Mouse (Mus musculus): ENCODE measurements around the gene Satb2. TPM values are rescaled to one million over a fixed set of nuclear protein-coding genes. Genes with fewer than 3 reads are reported as not detected.

Satb2 gene
- total RNA-seq, 4 experiments from 2014 or later: 0.16 to 0.59 (median 0.18) TPM

GRCm38 (mm10) chr1:56933821-56934220 is 44.6 kb downstream of the Satb2 start:
- DNase-seq (ENCODE audit: low spot score in 2 of 2): no peak

GRCm38 (mm10) chr1:56930096-56930495 is 48.4 kb downstream of the Satb2 start:
- DNase-seq (ENCODE audit: low spot score in 2 of 2): no peak

- no peak for DNase-seq (ENCODE audit: low spot score in 2 of 2)
Observed at GRCm38 (mm10) chr1:56928731-56929130, 49.7 kb downstream of the Satb2 start.

- DNase-seq (ENCODE audit: low spot score in 2 of 2): no peak
Observed at GRCm38 (mm10) chr1:56920472-56920871, 58.0 kb downstream of the Satb2 start.

GRCm38 (mm10) chr1:56914279-56914678 is 64.2 kb downstream of the Satb2 start:
- no peak for DNase-seq (ENCODE audit: low spot score in 2 of 2)

GRCm38 (mm10) chr1:56900706-56901287 is 77.7 kb downstream of the Satb2 start:
- no peak for DNase-seq (ENCODE audit: low spot score in 2 of 2)

- no peak for DNase-seq (ENCODE audit: low spot score in 2 of 2)
Observed at GRCm38 (mm10) chr1:56900187-56900586, 78.3 kb downstream of the Satb2 start.

GRCm38 (mm10) chr1:56898606-56899396 is 79.6 kb downstream of the Satb2 start:
- no peak for DNase-seq (ENCODE audit: low spot score in 2 of 2)

GRCm38 (mm10) chr1:56897492-56898180 is 80.8 kb downstream of the Satb2 start:
- no peak for DNase-seq (ENCODE audit: low spot score in 2 of 2)

- DNase-seq (ENCODE audit: low spot score in 2 of 2): no peak
Observed at GRCm38 (mm10) chr1:56896670-56897069, 81.8 kb downstream of the Satb2 start.

- DNase-seq (ENCODE audit: low spot score in 2 of 2): no peak
Observed at GRCm38 (mm10) chr1:56892766-56893165, 85.7 kb downstream of the Satb2 start.

- no peak for DNase-seq (ENCODE audit: low spot score in 2 of 2)
Observed at GRCm38 (mm10) chr1:56888939-56889338, 89.5 kb downstream of the Satb2 start.

GRCm38 (mm10) chr1:56887524-56887923 is 90.9 kb downstream of the Satb2 start:
- no peak for DNase-seq (ENCODE audit: low spot score in 2 of 2)

- no peak for DNase-seq (ENCODE audit: low spot score in 2 of 2)
Observed at GRCm38 (mm10) chr1:56871485-56871884, 107.0 kb downstream of the Satb2 start.

GRCm38 (mm10) chr1:56865246-56865645 is 113.2 kb downstream of the Satb2 start:
- DNase-seq (ENCODE audit: low spot score in 2 of 2): no peak

- DNase-seq (ENCODE audit: low spot score in 2 of 2): no peak
Observed at GRCm38 (mm10) chr1:56862799-56863198, 115.7 kb downstream of the Satb2 start.

GRCm38 (mm10) chr1:56857202-56857601 is 121.2 kb downstream of the Satb2 start:
- DNase-seq (ENCODE audit: low spot score in 2 of 2): no peak

GRCm38 (mm10) chr1:56850446-56850845 is 128.0 kb downstream of the Satb2 start:
- no peak for DNase-seq (ENCODE audit: low spot score in 2 of 2)

GRCm38 (mm10) chr1:56846358-56846757 is 132.1 kb downstream of the Satb2 start:
- no peak for DNase-seq (ENCODE audit: low spot score in 2 of 2)

- DNase-seq (ENCODE audit: low spot score in 2 of 2): no peak
Observed at GRCm38 (mm10) chr1:56845523-56846118, 132.8 kb downstream of the Satb2 start.

GRCm38 (mm10) chr1:56844551-56845330 is 133.7 kb downstream of the Satb2 start:
- DNase-seq (ENCODE audit: low spot score in 2 of 2): no peak
